ENCODE assay signal across 20 mouse cellular contexts in the genomic region with DNA sequence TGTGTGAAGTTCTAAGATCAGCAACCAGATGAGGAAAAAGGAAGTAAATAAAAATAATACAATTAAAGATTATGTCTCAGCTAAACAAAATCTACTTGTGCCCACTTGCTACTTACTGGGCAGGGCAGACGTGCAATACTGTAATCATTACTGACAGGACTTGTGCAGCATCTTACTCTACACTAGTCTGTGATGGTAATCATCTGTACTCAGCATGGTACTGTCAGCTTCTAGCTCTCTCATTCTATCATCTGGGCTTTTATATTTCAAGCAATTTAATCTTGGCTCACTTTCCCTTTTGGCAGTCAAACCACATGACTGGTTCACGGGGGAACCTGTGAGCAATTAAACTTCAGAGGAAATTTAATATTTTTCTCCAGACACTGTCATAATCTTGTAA.
"Had no signal": no experiment of that assay in that cellular context is flagged by ENCODE, and none has a peak within 500 bp of the region (broad histone marks: within the 10 kb centered on the region; RNA-seq: fewer than 3 reads in every experiment).

No protein-coding gene starts in this region.

- H3K27ac ChIP-seq: kidney, embryonic 15.5 days; left cerebral cortex, adult 2 months; limb, embryonic 12.5 days; liver, embryonic 13.5 days; macrophage; midbrain, embryonic 12.5 days; neural tube, embryonic 13.5 days; stomach, embryonic 15.5 days had no signal

- H3K9ac ChIP-seq: kidney, embryonic 15.5 days; limb, embryonic 12.5 days; liver, embryonic 13.5 days; lung, embryonic 14.5 days; midbrain, embryonic 12.5 days; neural tube, embryonic 13.5 days; stomach, embryonic 15.5 days had no signal

- ATAC-seq: lung, postnatal 0 days had no signal

- H3K36me3 ChIP-seq: kidney, embryonic 15.5 days; limb, embryonic 12.5 days; liver, embryonic 13.5 days; midbrain, embryonic 12.5 days; neural tube, embryonic 13.5 days; stomach, embryonic 15.5 days had no signal

- H3K9me3 ChIP-seq: kidney, embryonic 15.5 days; limb, embryonic 12.5 days; liver, embryonic 13.5 days; midbrain, embryonic 12.5 days; neural tube, embryonic 13.5 days; stomach, embryonic 15.5 days had no signal

- DNase-seq: kidney, adult 11 months; kidney, adult 8-10 months; kidney, postnatal 10 days; kidney, postnatal 36 days; layer of hippocampus, postnatal 36 days; liver, embryonic 13.5 days; lung, embryonic 14.5 days; retina, postnatal 1 day; right cerebral cortex, postnatal 25 days; spleen, adult 18-20 months; thymus, postnatal 4 days had no signal

- H3K27me3 ChIP-seq: kidney, embryonic 15.5 days; limb, embryonic 12.5 days; liver, embryonic 13.5 days; midbrain, embryonic 12.5 days; neural tube, embryonic 13.5 days; stomach, embryonic 15.5 days had no signal

- H3K4me2 ChIP-seq: kidney, embryonic 15.5 days; limb, embryonic 12.5 days; liver, embryonic 13.5 days; lung, embryonic 14.5 days; midbrain, embryonic 12.5 days; neural tube, embryonic 13.5 days; stomach, embryonic 15.5 days had no signal

- H3K4me1 ChIP-seq: kidney, embryonic 15.5 days; limb, embryonic 12.5 days; liver, embryonic 13.5 days; midbrain, embryonic 12.5 days; neural tube, embryonic 13.5 days; stomach, embryonic 15.5 days had no signal

- H3K4me3 ChIP-seq: kidney, embryonic 15.5 days; left cerebral cortex, adult 2 months; limb, embryonic 12.5 days; liver, embryonic 13.5 days; midbrain, embryonic 12.5 days; myocyte; neural tube, embryonic 13.5 days; stomach, embryonic 15.5 days had no signal
